Mouse (Mus musculus): Measurements from ENCODE around the gene Suclg1. TPM values are rescaled to one million over a fixed set of nuclear protein-coding genes. Genes with fewer than 3 reads are reported as not detected.
A peak's percentile ranks its signal among the peaks of the same experiment; 100 is the strongest.

The Suclg1 gene
- total RNA-seq (2015; ENCODE audit: low replicate concordance), result 33.4 and 49.9 TPM in 2 replicates
- total RNA-seq (2017; ENCODE audit: low replicate concordance), result 18.1 and 39.3 TPM in 2 replicates

GRCm38 (mm10) chr6:73248237-73249048 is at the start of gene Suclg1:
Gene Suclg1 (plus strand): TSS chr6:73248382.
- ATAC-seq (replicated peaks; ENCODE audit: low FRiP score, poor library complexity, severe bottlenecking), result peak; percentile 96

DNA sequence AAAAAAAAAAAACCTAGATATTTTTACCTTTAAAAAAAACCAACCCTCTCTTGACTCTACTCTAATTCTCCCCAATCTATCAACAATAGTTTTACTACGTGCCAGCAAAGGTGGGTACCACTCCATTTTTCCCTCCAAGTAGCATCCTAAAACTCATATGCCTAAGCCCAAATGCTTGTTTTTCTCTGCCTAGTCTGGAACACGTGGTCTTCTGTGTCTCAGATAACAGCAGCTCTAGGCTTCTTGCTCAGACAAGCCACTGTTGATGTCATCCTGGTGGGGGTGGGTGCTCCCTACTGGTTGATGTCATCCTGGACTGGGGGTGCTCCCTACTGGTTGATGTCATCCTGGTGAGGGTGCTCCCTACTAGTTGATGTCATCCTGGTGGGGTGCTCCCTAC is 44.5 kb upstream of the Suclg1 start:
- no peak for ATAC-seq (replicated peaks; ENCODE audit: low FRiP score, poor library complexity, severe bottlenecking)

GRCm38 (mm10) chr6:73204937-73205336 is 43.2 kb upstream of the Suclg1 start:
- ATAC-seq (replicated peaks; ENCODE audit: low FRiP score, poor library complexity, severe bottlenecking), result no peak

GRCm38 (mm10) chr6:73209598-73209997 is 38.6 kb upstream of the Suclg1 start:
- no peak for ATAC-seq (replicated peaks; ENCODE audit: low FRiP score, poor library complexity, severe bottlenecking)

GRCm38 (mm10) chr6:73210445-73210972 is 37.7 kb upstream of the Suclg1 start:
- no peak for ATAC-seq (replicated peaks; ENCODE audit: low FRiP score, poor library complexity, severe bottlenecking)

DNA sequence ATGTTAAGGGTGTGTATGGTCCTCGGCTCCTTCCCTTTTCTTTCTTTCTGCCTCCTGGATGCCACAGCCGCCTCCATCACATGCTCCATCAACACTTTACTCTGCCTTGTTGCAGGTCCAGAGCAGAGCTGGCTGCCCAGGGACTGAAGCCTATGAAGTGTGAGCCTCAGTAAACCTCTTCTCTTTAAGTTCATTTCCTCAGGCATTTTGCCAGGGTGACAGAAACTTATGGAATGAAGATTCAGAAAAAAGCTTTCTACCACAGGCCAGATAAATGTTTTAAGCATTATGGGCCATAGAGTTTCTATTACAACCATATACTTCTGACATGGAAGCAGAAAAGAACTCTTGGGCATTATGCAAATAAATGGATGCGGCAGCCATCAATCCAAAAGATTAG is 37.1 kb upstream of the Suclg1 start:
- no peak for ATAC-seq (replicated peaks; ENCODE audit: low FRiP score, poor library complexity, severe bottlenecking)

GRCm38 (mm10) chr6:73211602-73212001 is 36.6 kb upstream of the Suclg1 start:
- ATAC-seq (replicated peaks; ENCODE audit: low FRiP score, poor library complexity, severe bottlenecking), result no peak

DNA sequence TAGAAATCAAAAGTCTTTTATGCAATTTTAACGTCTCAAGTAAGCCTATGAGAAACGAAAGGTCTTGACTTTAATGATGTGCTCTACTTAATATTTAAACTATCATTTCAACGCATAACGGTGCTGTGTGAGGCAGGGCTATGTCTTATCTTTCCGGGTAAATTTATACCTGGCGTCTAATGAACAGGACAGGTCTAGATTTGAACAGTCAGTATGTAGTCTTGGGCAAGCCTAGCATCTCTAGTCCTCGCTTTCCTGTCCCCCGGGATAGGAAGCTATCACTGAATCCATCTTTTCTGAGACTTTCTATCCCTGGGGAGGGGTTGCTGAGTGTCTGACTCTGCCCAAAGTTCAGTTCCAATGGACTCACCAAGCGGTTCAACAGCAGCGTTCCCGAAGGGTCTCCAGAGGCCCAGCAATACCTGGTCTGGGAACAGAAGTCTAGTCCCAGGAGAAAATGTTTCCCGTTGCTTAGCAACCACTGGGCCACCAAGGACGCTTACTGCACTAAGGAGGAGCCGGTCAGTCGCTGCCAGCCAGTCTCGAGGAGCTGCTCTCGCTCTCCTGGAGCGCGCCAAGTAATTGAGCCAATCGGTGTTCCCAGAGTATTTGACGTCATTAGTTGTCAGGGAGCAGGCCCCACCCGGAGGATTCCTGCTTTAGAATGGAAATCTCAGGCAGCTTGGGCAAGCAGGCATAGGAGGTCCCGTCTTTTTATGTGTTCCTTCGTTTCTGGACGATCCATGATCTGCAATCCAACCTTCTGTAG is 26.8 kb upstream of the Suclg1 start, which contains the start of gene Dnah6:
Gene Dnah6, minus strand, starts transcription at position 463 of the 769 bp plus-strand sequence.
- ATAC-seq (replicated peaks; ENCODE audit: low FRiP score, poor library complexity, severe bottlenecking), result no peak; the same call in 1 of the 2 replicates

- ATAC-seq (replicated peaks; ENCODE audit: low FRiP score, poor library complexity, severe bottlenecking), result no peak
These were observed 26.0 kb upstream of the Suclg1 start for GRCm38 (mm10) chr6:73221958-73222735.

DNA sequence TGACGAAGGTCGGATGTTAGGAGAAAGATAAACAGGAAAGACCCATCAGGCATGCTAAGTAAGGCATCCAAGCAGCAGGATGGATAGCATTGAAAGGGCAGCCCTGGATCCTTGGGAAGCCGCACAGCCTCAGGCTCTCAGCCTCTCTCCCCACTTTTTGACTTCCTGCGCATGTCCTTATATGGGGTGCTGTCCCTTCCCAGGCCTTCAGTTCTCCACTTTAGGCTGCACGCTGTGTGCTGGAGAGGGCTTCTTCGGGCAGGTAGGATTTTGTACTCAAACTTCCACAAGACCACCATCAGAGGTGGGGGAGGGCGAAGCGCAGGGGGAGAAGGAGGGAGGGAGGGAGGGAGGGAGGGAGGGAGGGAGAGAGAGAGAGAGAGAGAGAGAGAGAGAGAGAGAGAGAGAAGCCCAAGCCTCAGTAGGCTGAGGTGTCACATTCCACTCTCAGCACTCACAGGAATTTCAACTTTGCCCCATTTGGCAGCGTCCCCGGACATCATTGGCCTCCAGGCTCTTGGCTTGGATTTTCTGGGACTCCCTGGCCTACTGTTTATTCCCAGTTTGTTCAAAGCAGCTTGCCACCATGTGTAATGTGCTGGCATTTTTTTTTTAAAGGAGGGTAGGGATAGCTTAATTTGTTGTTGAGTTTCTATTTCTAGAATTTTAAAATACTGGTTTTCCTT is 25.2 kb upstream of the Suclg1 start:
- no peak for ATAC-seq (replicated peaks; ENCODE audit: low FRiP score, poor library complexity, severe bottlenecking)

DNA sequence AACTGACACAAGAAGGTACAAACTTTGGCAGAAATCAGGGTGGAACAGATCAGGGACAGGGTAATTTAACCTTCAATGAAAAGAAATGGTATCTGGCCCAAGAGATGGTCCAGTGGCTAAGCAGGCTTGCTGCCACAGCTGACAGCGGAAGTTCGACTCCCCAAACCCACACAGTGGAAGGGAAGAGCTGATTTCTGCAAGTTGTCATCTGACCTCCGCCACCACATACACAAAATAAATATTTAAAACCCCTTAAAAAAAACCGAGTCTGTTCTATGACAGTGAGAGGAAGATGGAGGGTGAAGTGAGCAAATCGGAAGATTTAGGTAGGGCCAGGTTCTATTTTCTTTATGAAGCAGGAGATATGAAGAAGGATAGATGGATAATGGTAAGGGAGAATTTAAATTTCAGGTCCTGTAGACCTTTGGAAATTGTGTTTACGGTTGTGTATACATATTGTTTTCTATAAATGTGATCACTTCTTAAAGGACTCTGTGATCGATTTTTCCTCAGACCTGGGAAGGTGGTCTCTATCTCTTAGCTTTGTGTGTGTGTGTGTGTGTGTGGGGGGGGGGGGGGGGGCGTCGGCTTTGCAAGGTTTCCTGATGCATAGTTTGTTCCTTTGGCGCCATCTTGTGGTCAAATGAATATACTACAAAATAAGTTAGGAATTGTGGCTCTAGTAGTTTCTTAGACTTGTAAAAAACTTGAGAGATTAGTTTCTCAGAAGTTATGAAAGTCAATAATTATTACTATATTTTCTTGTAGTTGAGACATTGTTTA is 20.6 kb upstream of the Suclg1 start:
- ATAC-seq (replicated peaks; ENCODE audit: low FRiP score, poor library complexity, severe bottlenecking), result no peak

DNA sequence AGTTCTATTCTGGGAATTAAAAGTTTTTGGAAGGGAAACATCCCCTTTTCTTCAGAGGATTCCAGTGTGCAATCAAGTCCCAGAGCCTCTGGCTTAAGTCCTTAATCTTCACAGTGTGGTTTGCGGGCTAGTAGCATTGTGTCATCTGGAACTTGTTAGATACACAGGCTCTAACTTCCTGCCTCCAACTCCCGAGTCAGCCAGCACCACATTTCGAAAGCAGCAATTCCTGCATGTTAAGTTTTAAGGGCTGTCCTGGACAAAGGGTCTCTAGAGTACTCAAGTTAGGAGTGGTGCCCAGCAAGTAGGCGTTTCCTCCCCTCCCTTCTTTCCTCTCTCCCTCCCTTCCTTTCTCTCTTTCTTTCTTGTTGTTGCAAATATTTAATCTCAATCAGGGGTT is 19.8 kb upstream of the Suclg1 start:
- ATAC-seq (replicated peaks; ENCODE audit: low FRiP score, poor library complexity, severe bottlenecking), result no peak

DNA sequence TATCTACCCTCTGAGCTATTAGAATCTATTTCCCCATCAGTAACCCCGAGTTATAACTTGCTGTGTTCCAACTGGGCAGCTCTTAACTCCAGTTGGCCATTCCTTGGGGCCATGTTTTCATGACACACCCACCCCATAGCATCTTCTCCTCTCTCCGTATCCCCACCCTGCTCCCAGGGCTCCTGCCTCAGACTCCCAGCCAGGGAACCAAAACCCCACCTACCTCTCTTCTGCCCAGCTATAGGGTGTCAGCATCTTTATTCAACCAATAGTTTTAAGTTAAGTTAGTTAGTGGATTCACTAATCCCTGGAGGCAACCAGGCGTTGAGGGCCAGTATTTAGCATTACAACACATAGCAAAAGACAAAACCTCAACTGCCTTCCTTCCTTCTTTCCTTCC is 19.3 kb upstream of the Suclg1 start:
- no peak for ATAC-seq (replicated peaks; ENCODE audit: low FRiP score, poor library complexity, severe bottlenecking)

DNA sequence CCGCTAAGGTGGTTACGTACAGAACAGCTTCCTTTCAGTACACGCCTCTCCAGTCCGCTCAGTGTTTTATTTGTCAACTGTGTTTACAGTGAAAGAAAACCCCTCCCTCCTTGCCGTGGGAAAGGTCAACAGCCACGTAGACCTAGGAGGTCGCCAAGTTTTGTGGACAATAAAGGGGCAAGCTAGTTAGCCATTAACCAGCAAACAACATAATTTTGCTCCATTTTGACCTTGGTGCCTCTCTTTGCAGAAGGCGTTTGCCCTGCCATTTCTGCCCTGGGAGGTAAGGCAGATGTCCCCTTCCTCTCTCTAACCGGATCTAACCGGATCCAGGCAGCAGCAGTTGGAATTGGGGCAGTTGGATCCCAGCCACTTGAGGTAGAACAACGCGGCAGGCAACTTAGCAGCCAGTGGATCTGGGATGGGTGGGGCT is 16.0 kb upstream of the Suclg1 start:
- no peak for ATAC-seq (replicated peaks; ENCODE audit: low FRiP score, poor library complexity, severe bottlenecking)

DNA sequence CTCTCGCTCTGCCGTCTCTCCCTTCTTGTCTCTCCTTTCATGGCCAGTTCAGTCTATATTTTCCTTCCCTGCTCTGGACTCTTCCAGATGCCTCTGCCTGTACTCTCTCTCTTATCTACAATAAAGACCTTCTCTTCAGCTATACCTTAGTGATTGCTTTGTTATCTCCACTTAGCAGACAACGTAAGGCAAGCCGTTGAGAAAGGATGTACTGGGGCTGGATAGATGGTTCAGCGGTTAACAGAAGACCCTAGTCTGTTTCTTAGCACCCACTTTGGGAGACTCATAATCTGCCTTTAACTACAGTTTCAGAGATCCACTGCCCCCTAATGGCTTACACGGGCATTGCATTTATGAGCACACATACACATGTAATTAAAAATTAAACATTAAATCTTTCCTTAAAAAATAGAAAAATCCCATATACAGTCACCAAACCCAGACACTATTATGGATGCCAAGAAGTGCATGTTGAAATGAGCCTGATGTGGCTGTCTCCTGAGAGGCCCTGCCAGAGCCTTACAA is 14.9 kb upstream of the Suclg1 start:
- ATAC-seq (replicated peaks; ENCODE audit: low FRiP score, poor library complexity, severe bottlenecking), result no peak

- no peak for ATAC-seq (replicated peaks; ENCODE audit: low FRiP score, poor library complexity, severe bottlenecking)
These were observed 13.8 kb upstream of the Suclg1 start for GRCm38 (mm10) chr6:73234302-73234900.

DNA sequence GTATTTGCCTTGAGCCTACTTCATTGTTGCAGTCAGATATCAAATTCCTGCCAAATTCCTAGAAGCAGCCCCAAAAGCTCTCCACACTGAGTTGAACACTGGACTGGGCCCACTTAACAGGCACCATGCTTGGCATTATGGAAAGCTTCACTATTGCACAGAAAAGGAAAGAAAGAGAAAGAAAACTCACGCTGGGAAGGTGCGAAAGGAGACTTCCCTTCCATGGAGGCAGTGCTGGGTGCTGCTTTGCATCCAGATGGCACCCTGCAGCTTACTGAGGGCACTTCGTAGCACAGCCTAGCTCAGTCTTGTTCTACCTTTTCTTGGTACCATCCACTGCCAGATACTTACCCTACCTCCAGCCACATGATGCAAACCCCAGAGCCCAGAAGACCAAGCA is 12.5 kb upstream of the Suclg1 start:
- no peak for ATAC-seq (replicated peaks; ENCODE audit: low FRiP score, poor library complexity, severe bottlenecking)

DNA sequence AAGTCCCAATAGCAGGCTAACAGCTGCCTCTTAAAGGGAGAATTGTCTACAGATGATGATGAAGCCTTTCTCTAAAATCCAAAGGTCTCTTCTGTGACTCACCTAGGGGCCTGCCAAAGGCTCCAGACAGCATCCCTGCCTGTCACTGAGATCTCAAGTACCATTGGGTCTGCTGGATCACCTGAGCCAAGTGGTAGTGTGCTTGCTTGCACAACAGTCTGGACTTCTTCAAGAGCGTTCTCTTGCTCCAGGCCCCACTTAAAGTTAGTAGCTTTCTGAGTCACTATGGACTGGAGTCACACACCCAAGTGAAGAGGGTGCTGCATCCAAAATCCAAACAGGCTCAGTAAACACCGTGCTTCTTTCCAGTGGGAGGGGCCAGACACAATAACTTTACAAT is 1.4 kb upstream of the Suclg1 start:
- no peak for ATAC-seq (replicated peaks; ENCODE audit: low FRiP score, poor library complexity, severe bottlenecking)

Measured in erythroblast, adult 5-6 weeks (primary cell).